Mouse (Mus musculus) midbrain, embryonic 15.5 days (tissue): Measurements from ENCODE around the gene Ralbp1. TPM values are rescaled to one million over a fixed set of nuclear protein-coding genes. Genes with fewer than 3 reads are reported as not detected.
A peak's percentile ranks its signal among the peaks of the same experiment; 100 is the strongest.

Experiments
- ATAC-seq: fragments of 200-750 bp; cut with Nextera tagmentation; replicated peaks from 2 replicates; pipeline ENCODE4 v1.8.0; 2017; ENCODE audit warnings: moderate TSS enrichment
- H3K27ac ChIP-seq: fragments of 300-500 bp; sonication (generic); 2 replicates; pipeline ENCODE4 v1.5.1; 2015; ENCODE audit warnings: mild to moderate bottlenecking, inconsistent platforms
- H3K27me3 ChIP-seq: fragments of 300-500 bp; sonication (generic); replicated peaks from 2 replicates; pipeline ENCODE4 v1.6.1; 2015; ENCODE audit warnings: inconsistent platforms
- H3K36me3 ChIP-seq: fragments of 300-500 bp; sonication (generic); replicated peaks from 2 replicates; pipeline ENCODE4 v1.6.1; 2015; ENCODE audit warnings: inconsistent platforms
- H3K4me1 ChIP-seq: fragments of 300-500 bp; sonication (generic); 2 replicates; pipeline ENCODE4 v1.6.1; 2015; ENCODE audit warnings: inconsistent platforms
- H3K4me2 ChIP-seq: fragments of 300-500 bp; sonication (generic); 2 replicates; pipeline ENCODE4 v1.6.1; 2015; ENCODE audit warnings: inconsistent platforms, mild to moderate bottlenecking, moderate library complexity
- H3K4me3 ChIP-seq: fragments of 300-500 bp; sonication (generic); 2 replicates; pipeline ENCODE4 v1.5.1; 2015; ENCODE audit warnings: mild to moderate bottlenecking, inconsistent platforms
- H3K9ac ChIP-seq: fragments of 300-500 bp; sonication (generic); 2 replicates; pipeline ENCODE4 v1.6.1; 2015; ENCODE audit warnings: mild to moderate bottlenecking, inconsistent platforms
- H3K9me3 ChIP-seq: fragments of 300-500 bp; sonication (generic); 2 replicates; pipeline ENCODE4 v1.6.1; 2016; ENCODE audit warnings: inconsistent platforms
- WGBS: fragments of 180-500 bp; shearing (Covaris S2); methylation state at CpG from one replicate; pipeline ENCODE4 v1.1.7; 2015; ENCODE audit warnings: mixed read lengths; 5-methylcytosine and 5-hydroxymethylcytosine counted together
- polyA plus RNA-seq: library from polyadenylated mRNA; unstranded; fragments of >200 nt; fragmentation: Nextera tagmentation; extraction: Ambion mirVana; gene quantifications from 2 replicates; pipeline ENCODE4 v1.2.1, GENCODE M21; 2015

Gene Ralbp1
- polyA plus RNA-seq, 1 experiment from 2014 or later, result 57.6 TPM

- H3K9ac ChIP-seq, result no peak overlapping the region
- no peak overlapping the region for H3K27ac ChIP-seq
- no peak overlapping the region for H3K4me2 ChIP-seq
- no peak overlapping the region for H3K4me3 ChIP-seq
- WGBS, result 91% methylated on average over 5 of the region's 5 CpGs
- no peaks in the 10 kb centered on the region for H3K4me1 ChIP-seq
- ATAC-seq, result no peak
- peaks cover 32% of the 10 kb centered on the region for H3K36me3 ChIP-seq
- H3K9me3 ChIP-seq, result no peaks in the 10 kb centered on the region
- no peaks in the 10 kb centered on the region for H3K27me3 ChIP-seq
Observed at GRCm38 (mm10) chr17:65811032-65811431, 74.6 kb downstream of the Ralbp1 start.

- 0 out of 2 replicates have a peak, but pooled peaks cover 8% of the 10 kb centered on the region for H3K36me3 ChIP-seq
- WGBS, result 90% methylated on average over 2 of the region's 2 CpGs
- no peaks in the 10 kb centered on the region for H3K27me3 ChIP-seq
- H3K27ac ChIP-seq, result no peak overlapping the region
- 0 out of 2 replicates have a peak, but pooled peaks have one; percentile 32 for ATAC-seq
- H3K4me2 ChIP-seq, result no peak overlapping the region
- H3K9me3 ChIP-seq, result no peaks in the 10 kb centered on the region
- H3K9ac ChIP-seq, result no peak overlapping the region
- 0 out of 2 replicates have a peak, but pooled peaks cover 3% of the 10 kb centered on the region for H3K4me1 ChIP-seq
- H3K4me3 ChIP-seq, result no peak overlapping the region
Observed at GRCm38 (mm10) chr17:65806416-65806815, 79.2 kb downstream of the Ralbp1 start.

- no peak overlapping the region for H3K4me3 ChIP-seq
- 0 out of 2 replicates have a peak, but pooled peaks cover 3% of the 10 kb centered on the region for H3K4me1 ChIP-seq
Observed at GRCm38 (mm10) chr17:65805966-65806365, 79.6 kb downstream of the Ralbp1 start.

DNA sequence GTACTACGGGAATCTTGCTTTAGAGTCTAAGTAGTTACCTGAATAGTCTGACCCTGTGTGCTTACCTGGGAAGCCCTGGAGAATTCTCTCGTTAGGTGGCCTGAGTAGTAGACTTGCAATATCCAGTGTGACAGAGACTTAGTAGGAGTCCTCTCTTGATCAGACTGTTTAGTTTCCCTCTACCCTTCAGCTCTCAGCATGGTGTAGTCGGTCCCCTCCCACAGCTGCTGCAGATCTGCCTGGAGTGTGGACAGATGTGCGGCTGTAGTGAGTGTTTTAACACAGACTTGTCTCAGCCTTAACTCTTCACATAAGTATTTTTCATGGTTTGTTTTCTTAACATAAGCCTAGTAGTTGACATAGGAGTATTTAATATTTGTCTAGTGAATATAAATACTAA, 83.6 kb downstream of the Ralbp1 start:
- no peak overlapping the region for H3K9ac ChIP-seq
- 0 out of 2 replicates have a peak, but pooled peaks cover 3% of the 10 kb centered on the region for H3K36me3 ChIP-seq
- 0 out of 2 replicates have a peak, but pooled peaks cover 3% of the 10 kb centered on the region for H3K4me1 ChIP-seq
- H3K27me3 ChIP-seq, result no peaks in the 10 kb centered on the region
- 76% methylated on average over 4 of the region's 4 CpGs for WGBS
- H3K27ac ChIP-seq, result no peak overlapping the region
- H3K4me2 ChIP-seq, result no peak overlapping the region
- no peak overlapping the region for H3K4me3 ChIP-seq
- ATAC-seq, result no peak
- no peaks in the 10 kb centered on the region for H3K9me3 ChIP-seq

More at GRCm38 (mm10) chr17:65805966-65806365, 79.6 kb downstream of the Ralbp1 start:
- H3K9ac ChIP-seq, result no peak overlapping the region
- no peak for ATAC-seq
- no peaks in the 10 kb centered on the region for H3K27me3 ChIP-seq
- H3K4me2 ChIP-seq, result no peak overlapping the region
- no peaks in the 10 kb centered on the region for H3K9me3 ChIP-seq
- H3K36me3 ChIP-seq, result 0 out of 2 replicates have a peak, but pooled peaks cover 4% of the 10 kb centered on the region
- H3K27ac ChIP-seq, result no peak overlapping the region
- 84% methylated on average over 4 of the region's 4 CpGs for WGBS

- Histone ChIP-seq H3K4me2 (no peak overlapping the region), H3K27me3 (no peaks in the 10 kb centered on the region), H3K4me3 (no peak overlapping the region), H3K9ac (no peak overlapping the region), H3K27ac (no peak overlapping the region), H3K9me3 (no peaks in the 10 kb centered on the region), H3K36me3 (0 out of 2 replicates have a peak, but pooled peaks cover 3% of the 10 kb centered on the region), H3K4me1 (0 out of 2 replicates have a peak, but pooled peaks cover 3% of the 10 kb centered on the region)
- 86% methylated on average over 6 of the region's 6 CpGs for WGBS
- no peak for ATAC-seq
Observed at GRCm38 (mm10) chr17:65800451-65800850, 85.1 kb downstream of the Ralbp1 start.

DNA sequence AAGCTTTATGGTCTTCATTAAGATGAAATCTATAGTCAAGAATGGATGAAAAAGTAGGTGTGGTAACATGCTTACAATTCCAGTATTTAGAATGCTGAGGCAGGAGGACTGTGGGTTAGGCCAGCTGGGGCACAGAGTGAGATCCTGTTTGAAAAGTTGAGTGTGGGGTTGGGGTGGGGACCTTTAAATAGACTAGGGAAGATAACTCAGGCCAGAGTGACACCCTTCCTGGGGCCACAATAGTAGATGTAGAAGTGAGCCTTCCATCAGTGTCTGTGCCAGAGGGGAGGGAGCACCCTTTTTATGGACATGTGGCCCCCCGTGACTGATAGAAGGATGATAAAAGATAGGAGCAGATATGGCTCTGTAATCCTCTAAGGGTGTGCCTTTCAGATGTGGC, 86.2 kb downstream of the Ralbp1 start:
- Histone ChIP-seq H3K27ac (no peak overlapping the region), H3K4me1 (0 out of 2 replicates have a peak, but pooled peaks cover 3% of the 10 kb centered on the region), H3K36me3 (no peaks in the 10 kb centered on the region), H3K4me3 (no peak overlapping the region), H3K27me3 (no peaks in the 10 kb centered on the region), H3K4me2 (no peak overlapping the region), H3K9ac (no peak overlapping the region), H3K9me3 (no peaks in the 10 kb centered on the region)
- WGBS, result 72% methylated on average over 1 of the region's 1 CpGs
- ATAC-seq, result no peak

DNA sequence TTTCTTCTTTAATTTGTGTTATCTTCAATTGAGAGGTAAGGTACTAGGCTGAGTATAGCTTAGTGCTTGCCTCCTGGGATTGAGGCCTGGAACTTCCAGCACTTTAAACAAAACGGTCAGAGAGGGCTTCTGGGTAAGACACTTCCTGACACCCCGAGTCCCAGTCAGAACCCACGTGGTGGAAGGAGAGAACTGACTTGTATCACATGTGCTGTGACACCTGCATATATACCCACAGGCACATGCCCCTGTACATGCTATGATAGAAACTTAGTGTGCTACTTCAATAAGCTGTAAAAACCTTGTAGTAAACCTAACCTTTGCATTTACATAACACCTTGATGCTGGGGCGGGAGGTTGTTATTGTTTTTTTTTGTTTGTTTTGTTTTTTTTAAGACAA, 87.2 kb downstream of the Ralbp1 start:
- WGBS, result 79% methylated on average over 4 of the region's 4 CpGs

More for the DNA sequence above, 87.2 kb downstream of the Ralbp1 start:
- no peak for ATAC-seq
- Histone ChIP-seq H3K9me3 (no peaks in the 10 kb centered on the region), H3K36me3 (no peaks in the 10 kb centered on the region), H3K27me3 (no peaks in the 10 kb centered on the region), H3K4me3 (no peak overlapping the region), H3K27ac (no peak overlapping the region), H3K4me1 (0 out of 2 replicates have a peak, but pooled peaks cover 3% of the 10 kb centered on the region), H3K9ac (no peak overlapping the region), H3K4me2 (no peak overlapping the region)

Other genes with a start within 250 kb of the Ralbp1 start
- 0.09 TPM in 1 of 2 replicates, not detected in the other for gene Txndc2, start 243.6 kb downstream of the Ralbp1 start, polyA plus RNA-seq
- gene Rab31, start 113.0 kb downstream of the Ralbp1 start, polyA plus RNA-seq, result 76.6 and 80.1 TPM in 2 replicates
- gene Ppp4r1, start 103.2 kb downstream of the Ralbp1 start, polyA plus RNA-seq, result 45.1 and 49.2 TPM in 2 replicates
- 56.8 and 59.1 TPM in 2 replicates for gene Twsg1, start 65.4 kb upstream of the Ralbp1 start, polyA plus RNA-seq
- gene Ankrd12, start 191.3 kb upstream of the Ralbp1 start, polyA plus RNA-seq, result 161 and 170 TPM in 2 replicates
- 341 and 355 TPM in 2 replicates for gene Ndufv2, start 215.8 kb upstream of the Ralbp1 start, polyA plus RNA-seq
- gene Washc1, start 225.7 kb upstream of the Ralbp1 start, polyA plus RNA-seq, result 44.9 and 46.3 TPM in 2 replicates
- 4.9 and 6.0 TPM in 2 replicates for gene Ddx11, start 237.7 kb upstream of the Ralbp1 start, polyA plus RNA-seq